Mouse (Mus musculus): ENCODE results near the gene Kdm2b. TPM values are rescaled to one million over a fixed set of nuclear protein-coding genes. Genes with fewer than 3 reads are reported as not detected.
A peak's percentile ranks its signal among the peaks of the same experiment; 100 is the strongest.
"Not testable (repeated sequence)": the region's sequence is repeated elsewhere in the genome, so short reads cannot be mapped to it uniquely, and the experiment has no call there.

Gene Kdm2b
- polyA plus RNA-seq, 1 experiment from 2014 or later: 31.0 TPM

- no peak overlapping the region for H3K4me3 ChIP-seq (ENCODE audit: low read depth, low read length)
- ATAC-seq (ENCODE audit: low read depth) (no peak), DNase-seq (ENCODE audit: low spot score) (no peak)
- WGBS: 79% methylated on average over 8 of the region's 8 CpGs
- no peak overlapping the region for H3K27ac ChIP-seq (replicated peaks; ENCODE audit: low read depth, low read length)
- H3K36me3 ChIP-seq (ENCODE audit: control insufficient read depth, insufficient read depth, low read length): no peaks in the 10 kb centered on the region; the same call in 1 of the 2 replicates
- H3K4me1 ChIP-seq (ENCODE audit: control insufficient read depth, insufficient read depth, low read length): no peaks in the 10 kb centered on the region
- H3K9ac ChIP-seq (ENCODE audit: low read depth, low read length): no peak overlapping the region
- no peaks in the 10 kb centered on the region for H3K27me3 ChIP-seq (replicated peaks; ENCODE audit: control insufficient read depth, insufficient read depth, low read length)
- no peaks in the 10 kb centered on the region for H3K9me3 ChIP-seq (ENCODE audit: control insufficient read depth, low read length)
- H3K4me2 ChIP-seq (ENCODE audit: low read depth, low read length): no peak overlapping the region
Measured at GRCm38 (mm10) chr5:122978970-122979369, 10.7 kb downstream of the Kdm2b start.

DNA sequence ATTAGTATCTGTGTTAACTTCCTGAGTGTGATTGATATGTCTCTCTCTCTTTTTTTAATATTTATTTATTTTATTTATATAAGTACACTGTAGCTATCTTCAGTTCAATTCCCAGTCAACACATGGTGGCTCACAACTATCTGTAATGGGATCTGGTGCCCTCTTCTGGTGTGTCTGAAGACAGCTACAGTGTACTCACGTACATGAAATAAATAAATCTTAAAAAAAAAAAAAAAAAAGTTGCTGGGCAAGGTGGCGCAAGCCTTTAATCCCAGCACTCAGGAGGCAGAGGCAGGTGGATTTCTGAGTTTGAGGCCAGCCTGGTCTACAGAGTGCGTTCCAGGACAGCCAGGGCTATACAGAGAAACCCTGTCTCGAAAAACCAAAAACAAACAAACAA is 14.9 kb downstream of the Kdm2b start:
- not testable (repeated sequence) for DNase-seq (ENCODE audit: low spot score)

GRCm38 (mm10) chr5:122972116-122972515 is 17.5 kb downstream of the Kdm2b start:
- no peaks in the 10 kb centered on the region for H3K4me1 ChIP-seq (ENCODE audit: control insufficient read depth, insufficient read depth, low read length)
- no peak overlapping the region for H3K9ac ChIP-seq (ENCODE audit: low read depth, low read length)
- H3K4me3 ChIP-seq (ENCODE audit: low read depth, low read length): no peak overlapping the region
- H3K4me2 ChIP-seq (ENCODE audit: low read depth, low read length): no peak overlapping the region
- no peaks in the 10 kb centered on the region for H3K9me3 ChIP-seq (ENCODE audit: control insufficient read depth, low read length)
- ATAC-seq (ENCODE audit: low read depth) (no peak), DNase-seq (ENCODE audit: low spot score) (no peak)
- H3K27ac ChIP-seq (replicated peaks; ENCODE audit: low read depth, low read length): no peak overlapping the region
- H3K27me3 ChIP-seq (replicated peaks; ENCODE audit: control insufficient read depth, insufficient read depth, low read length): no peaks in the 10 kb centered on the region
- WGBS: 75% methylated on average over 9 of the region's 9 CpGs
- no peaks in the 10 kb centered on the region for H3K36me3 ChIP-seq (ENCODE audit: control insufficient read depth, insufficient read depth, low read length)

More for the DNA sequence above, 14.9 kb downstream of the Kdm2b start:
- not testable (repeated sequence) for H3K36me3 ChIP-seq (ENCODE audit: control insufficient read depth, insufficient read depth, low read length); H3K4me2 ChIP-seq (ENCODE audit: low read depth, low read length); H3K4me1 ChIP-seq (ENCODE audit: control insufficient read depth, insufficient read depth, low read length); H3K9me3 ChIP-seq (ENCODE audit: control insufficient read depth, low read length); ATAC-seq (ENCODE audit: low read depth); H3K27ac ChIP-seq (replicated peaks; ENCODE audit: low read depth, low read length); H3K4me3 ChIP-seq (ENCODE audit: low read depth, low read length); H3K9ac ChIP-seq (ENCODE audit: low read depth, low read length); H3K27me3 ChIP-seq (replicated peaks; ENCODE audit: control insufficient read depth, insufficient read depth, low read length)
- WGBS: 89% methylated on average over 4 of the region's 4 CpGs

GRCm38 (mm10) chr5:122971438-122971837 is 18.2 kb downstream of the Kdm2b start:
- no peak overlapping the region for H3K9ac ChIP-seq (ENCODE audit: low read depth, low read length)
- no peaks in the 10 kb centered on the region for H3K4me1 ChIP-seq (ENCODE audit: control insufficient read depth, insufficient read depth, low read length)
- H3K27me3 ChIP-seq (replicated peaks; ENCODE audit: control insufficient read depth, insufficient read depth, low read length): no peaks in the 10 kb centered on the region
- no peak for ATAC-seq (ENCODE audit: low read depth)
- no peak overlapping the region for H3K4me3 ChIP-seq (ENCODE audit: low read depth, low read length)
- H3K4me2 ChIP-seq (ENCODE audit: low read depth, low read length): no peak overlapping the region
- 83% methylated on average over 4 of the region's 4 CpGs for WGBS
- H3K9me3 ChIP-seq (ENCODE audit: control insufficient read depth, low read length): no peaks in the 10 kb centered on the region
- no peak for DNase-seq (ENCODE audit: low spot score)
- no peaks in the 10 kb centered on the region for H3K36me3 ChIP-seq (ENCODE audit: control insufficient read depth, insufficient read depth, low read length)
- H3K27ac ChIP-seq (replicated peaks; ENCODE audit: low read depth, low read length): no peak overlapping the region

GRCm38 (mm10) chr5:122970056-122970455 is 19.6 kb downstream of the Kdm2b start:
- Histone ChIP-seq H3K9me3 (ENCODE audit: control insufficient read depth, low read length) (no peaks in the 10 kb centered on the region), H3K27ac (replicated peaks; ENCODE audit: low read depth, low read length) (no peak overlapping the region), H3K9ac (ENCODE audit: low read depth, low read length) (no peak overlapping the region), H3K36me3 (ENCODE audit: control insufficient read depth, insufficient read depth, low read length) (no peaks in the 10 kb centered on the region), H3K27me3 (replicated peaks; ENCODE audit: control insufficient read depth, insufficient read depth, low read length) (no peaks in the 10 kb centered on the region), H3K4me2 (ENCODE audit: low read depth, low read length) (no peak overlapping the region), H3K4me3 (ENCODE audit: low read depth, low read length) (no peak overlapping the region), H3K4me1 (ENCODE audit: control insufficient read depth, insufficient read depth, low read length) (no peaks in the 10 kb centered on the region)
- ATAC-seq (ENCODE audit: low read depth) (no peak), DNase-seq (ENCODE audit: low spot score) (no peak)
- WGBS: 84% methylated on average over 5 of the region's 5 CpGs

- peak; percentile 63; the same call in 1 of the 2 replicates for ATAC-seq (ENCODE audit: low read depth)
Measured at GRCm38 (mm10) chr5:122968322-122968721, 21.3 kb downstream of the Kdm2b start.

DNA sequence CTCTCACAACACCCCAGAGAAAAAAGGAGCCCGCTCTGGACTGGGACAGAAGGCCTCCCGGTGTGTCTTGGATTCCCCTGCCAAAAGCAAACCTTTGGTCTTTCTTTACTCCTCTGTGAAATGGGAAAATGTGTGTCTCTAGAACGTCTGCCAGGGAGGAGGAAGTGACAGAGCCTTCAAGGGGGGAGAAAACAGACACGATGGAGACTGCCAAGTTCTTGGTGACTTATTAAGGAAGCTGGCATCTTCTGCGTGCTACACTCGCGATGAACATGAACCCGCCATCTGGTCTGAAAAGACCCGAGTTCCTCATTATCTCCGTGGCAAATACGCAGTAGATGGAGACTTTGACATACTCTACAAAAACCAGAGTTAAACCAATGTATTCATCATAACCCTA is 24.2 kb downstream of the Kdm2b start:
- no peak for DNase-seq (ENCODE audit: low spot score)
- Histone ChIP-seq H3K9me3 (ENCODE audit: control insufficient read depth, low read length) (no peaks in the 10 kb centered on the region), H3K9ac (ENCODE audit: low read depth, low read length) (no peak overlapping the region), H3K4me2 (ENCODE audit: low read depth, low read length) (no peak overlapping the region), H3K36me3 (ENCODE audit: control insufficient read depth, insufficient read depth, low read length) (no peaks in the 10 kb centered on the region), H3K4me3 (ENCODE audit: low read depth, low read length) (no peak overlapping the region), H3K4me1 (ENCODE audit: control insufficient read depth, insufficient read depth, low read length) (no peaks in the 10 kb centered on the region), H3K27me3 (replicated peaks; ENCODE audit: control insufficient read depth, insufficient read depth, low read length) (no peaks in the 10 kb centered on the region), H3K27ac (replicated peaks; ENCODE audit: low read depth, low read length) (no peak overlapping the region)
- WGBS: 89% methylated on average over 11 of the region's 11 CpGs
- ATAC-seq (ENCODE audit: low read depth): no peak

More at GRCm38 (mm10) chr5:122968322-122968721, 21.3 kb downstream of the Kdm2b start:
- Histone ChIP-seq H3K27me3 (replicated peaks; ENCODE audit: control insufficient read depth, insufficient read depth, low read length) (no peaks in the 10 kb centered on the region), H3K27ac (replicated peaks; ENCODE audit: low read depth, low read length) (no peak overlapping the region), H3K9ac (ENCODE audit: low read depth, low read length) (no peak overlapping the region), H3K9me3 (ENCODE audit: control insufficient read depth, low read length) (no peaks in the 10 kb centered on the region), H3K4me2 (ENCODE audit: low read depth, low read length) (no peak overlapping the region), H3K4me3 (ENCODE audit: low read depth, low read length) (no peak overlapping the region), H3K36me3 (ENCODE audit: control insufficient read depth, insufficient read depth, low read length) (no peaks in the 10 kb centered on the region), H3K4me1 (ENCODE audit: control insufficient read depth, insufficient read depth, low read length) (no peaks in the 10 kb centered on the region)
- peak; percentile 73 for DNase-seq (ENCODE audit: low spot score)
- 24% methylated on average over 4 of the region's 4 CpGs for WGBS

DNA sequence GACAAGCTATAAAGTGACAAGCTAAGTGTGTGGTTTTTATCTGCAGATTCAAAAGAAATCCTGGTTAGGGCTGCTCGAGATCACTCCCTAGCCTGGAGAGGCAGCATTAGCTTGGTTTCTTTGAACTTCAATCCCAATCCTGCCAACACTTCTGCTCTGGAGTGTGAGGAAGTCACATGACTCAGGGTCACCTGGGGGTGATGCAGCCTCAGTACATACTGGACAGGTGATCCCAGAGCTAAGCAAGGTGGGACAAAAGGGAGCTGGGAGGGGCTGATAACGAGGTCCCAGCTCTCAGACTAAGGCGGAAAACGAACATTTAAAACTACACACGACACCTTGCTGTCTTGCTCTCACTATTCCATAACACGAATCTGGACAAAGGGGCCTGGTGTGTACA is 24.8 kb downstream of the Kdm2b start:
- DNase-seq (ENCODE audit: low spot score) (no peak), ATAC-seq (ENCODE audit: low read depth) (no peak)
- H3K9ac ChIP-seq (ENCODE audit: low read depth, low read length): no peak overlapping the region
- H3K4me3 ChIP-seq (ENCODE audit: low read depth, low read length): no peak overlapping the region
- H3K9me3 ChIP-seq (ENCODE audit: control insufficient read depth, low read length): no peaks in the 10 kb centered on the region
- no peak overlapping the region for H3K4me2 ChIP-seq (ENCODE audit: low read depth, low read length)
- H3K4me1 ChIP-seq (ENCODE audit: control insufficient read depth, insufficient read depth, low read length): no peaks in the 10 kb centered on the region
- no peaks in the 10 kb centered on the region for H3K36me3 ChIP-seq (ENCODE audit: control insufficient read depth, insufficient read depth, low read length)
- 82% methylated on average over 6 of the region's 6 CpGs for WGBS
- H3K27me3 ChIP-seq (replicated peaks; ENCODE audit: control insufficient read depth, insufficient read depth, low read length): no peaks in the 10 kb centered on the region
- H3K27ac ChIP-seq (replicated peaks; ENCODE audit: low read depth, low read length): no peak overlapping the region

DNA sequence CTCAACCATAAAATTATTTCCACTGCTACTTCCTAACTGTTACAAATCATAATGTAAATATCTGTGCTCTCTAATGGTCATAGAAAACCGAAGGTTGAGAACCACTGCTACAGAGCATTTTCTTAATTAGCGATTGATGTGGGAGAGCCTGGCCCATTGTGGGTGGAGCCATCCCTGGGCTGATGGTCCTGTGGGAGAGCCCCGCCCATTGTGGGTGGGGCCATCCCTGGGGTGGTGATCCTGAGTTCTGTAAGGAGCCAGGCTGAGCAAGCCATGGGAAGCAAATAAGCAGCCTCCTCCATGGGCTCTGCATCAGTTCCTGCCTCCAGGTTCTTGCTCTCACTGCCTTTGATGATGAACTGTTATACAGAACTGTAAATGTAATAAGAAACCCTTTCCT is 27.7 kb downstream of the Kdm2b start:
- Histone ChIP-seq H3K4me2 (ENCODE audit: low read depth, low read length) (no peak overlapping the region), H3K27ac (replicated peaks; ENCODE audit: low read depth, low read length) (no peak overlapping the region), H3K4me3 (ENCODE audit: low read depth, low read length) (no peak overlapping the region), H3K4me1 (ENCODE audit: control insufficient read depth, insufficient read depth, low read length) (no peaks in the 10 kb centered on the region), H3K36me3 (ENCODE audit: control insufficient read depth, insufficient read depth, low read length) (no peaks in the 10 kb centered on the region), H3K9me3 (ENCODE audit: control insufficient read depth, low read length) (no peaks in the 10 kb centered on the region), H3K27me3 (replicated peaks; ENCODE audit: control insufficient read depth, insufficient read depth, low read length) (no peaks in the 10 kb centered on the region), H3K9ac (ENCODE audit: low read depth, low read length) (no peak overlapping the region)
- DNase-seq (ENCODE audit: low spot score) (no peak), ATAC-seq (ENCODE audit: low read depth) (no peak)
- 35% methylated on average over 3 of the region's 3 CpGs for WGBS
